Mouse (Mus musculus): Measurements from ENCODE around the gene Gm11213. TPM values are rescaled to one million over a fixed set of nuclear protein-coding genes. Genes with fewer than 3 reads are reported as not detected.

The Gm11213 gene
- polyA plus RNA-seq, 1 experiment from 2014 or later, result not detected

DNA sequence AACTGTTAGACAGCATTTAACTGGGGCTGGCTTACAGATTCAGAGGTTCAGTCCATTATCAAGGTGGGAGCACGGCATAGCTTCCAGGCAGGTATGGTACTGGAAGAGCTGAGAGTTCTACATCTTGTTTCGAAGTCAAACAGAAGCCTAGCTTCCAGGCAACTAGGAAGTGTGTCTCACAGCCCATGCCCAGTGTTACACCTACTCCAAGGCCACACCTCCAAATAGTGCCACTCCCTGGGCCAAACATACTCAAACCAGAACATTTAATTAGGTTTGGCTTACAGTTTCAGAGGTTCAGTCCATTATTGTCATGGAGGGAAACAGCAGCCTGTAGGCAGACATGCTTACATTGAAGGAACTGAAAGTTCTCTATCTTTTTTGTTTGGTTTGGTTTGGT lies 50.0 kb downstream of the Gm11213 start:
- H3K9me3 ChIP-seq (ENCODE audit: control insufficient read depth), result no peaks in the 10 kb centered on the region
- 83% methylated on average over 2 of the region's 2 CpGs for WGBS
- no peak overlapping the region for H3K9ac ChIP-seq (ENCODE audit: low read depth, low read length)
- no peak for ATAC-seq
- no peak overlapping the region for H3K4me3 ChIP-seq (ENCODE audit: low read depth, low read length)
- H3K27ac ChIP-seq (ENCODE audit: low read depth, low read length), result no peak overlapping the region
- no peak for TF ChIP-seq CTCF (IDR thresholded peaks at IDR 0.05; ENCODE audit: low read depth)
- H3K36me3 ChIP-seq (ENCODE audit: control insufficient read depth, insufficient read depth), result peaks cover 26% of the 10 kb centered on the region
- no peaks in the 10 kb centered on the region for H3K27me3 ChIP-seq (replicated peaks; ENCODE audit: control insufficient read depth, insufficient read depth, low read length)
- no peak overlapping the region for H3K4me2 ChIP-seq (replicated peaks; ENCODE audit: low read depth)
- H3K4me1 ChIP-seq (replicated peaks; ENCODE audit: control insufficient read depth, insufficient read depth, low read length), result peaks cover 4% of the 10 kb centered on the region; the same call in 1 of the 2 replicates

- no peak for TF ChIP-seq CTCF (IDR thresholded peaks at IDR 0.05; ENCODE audit: low read depth)
- no peak overlapping the region for H3K9ac ChIP-seq (ENCODE audit: low read depth, low read length)
- H3K4me3 ChIP-seq (ENCODE audit: low read depth, low read length), result no peak overlapping the region
- WGBS, result 32% methylated on average over 3 of the region's 3 CpGs
- no peak for ATAC-seq
- H3K36me3 ChIP-seq (ENCODE audit: control insufficient read depth, insufficient read depth), result peaks cover 28% of the 10 kb centered on the region
- H3K27me3 ChIP-seq (replicated peaks; ENCODE audit: control insufficient read depth, insufficient read depth, low read length), result no peaks in the 10 kb centered on the region
- no peak overlapping the region for H3K27ac ChIP-seq (ENCODE audit: low read depth, low read length)
- peaks cover 4% of the 10 kb centered on the region; the same call in 1 of the 2 replicates for H3K4me1 ChIP-seq (replicated peaks; ENCODE audit: control insufficient read depth, insufficient read depth, low read length)
- H3K4me2 ChIP-seq (replicated peaks; ENCODE audit: low read depth), result no peak overlapping the region
- H3K9me3 ChIP-seq (ENCODE audit: control insufficient read depth), result no peaks in the 10 kb centered on the region
Observed at GRCm38 (mm10) chr4:63554616-63555015, 50.4 kb downstream of the Gm11213 start.

- TF ChIP-seq CTCF (IDR thresholded peaks at IDR 0.05; ENCODE audit: low read depth), result no peak
- Histone ChIP-seq H3K9me3 (ENCODE audit: control insufficient read depth) (no peaks in the 10 kb centered on the region), H3K27me3 (replicated peaks; ENCODE audit: control insufficient read depth, insufficient read depth, low read length) (no peaks in the 10 kb centered on the region), H3K36me3 (ENCODE audit: control insufficient read depth, insufficient read depth) (peaks cover 34% of the 10 kb centered on the region), H3K4me2 (replicated peaks; ENCODE audit: low read depth) (no peak overlapping the region), H3K9ac (ENCODE audit: low read depth, low read length) (no peak overlapping the region), H3K4me1 (replicated peaks; ENCODE audit: control insufficient read depth, insufficient read depth, low read length) (peaks cover 4% of the 10 kb centered on the region; the same call in 1 of the 2 replicates), H3K4me3 (ENCODE audit: low read depth, low read length) (no peak overlapping the region), H3K27ac (ENCODE audit: low read depth, low read length) (no peak overlapping the region)
- 62% methylated on average over 4 of the region's 4 CpGs for WGBS
- no peak for ATAC-seq
Observed at GRCm38 (mm10) chr4:63553789-63554576, 51.1 kb downstream of the Gm11213 start.

DNA sequence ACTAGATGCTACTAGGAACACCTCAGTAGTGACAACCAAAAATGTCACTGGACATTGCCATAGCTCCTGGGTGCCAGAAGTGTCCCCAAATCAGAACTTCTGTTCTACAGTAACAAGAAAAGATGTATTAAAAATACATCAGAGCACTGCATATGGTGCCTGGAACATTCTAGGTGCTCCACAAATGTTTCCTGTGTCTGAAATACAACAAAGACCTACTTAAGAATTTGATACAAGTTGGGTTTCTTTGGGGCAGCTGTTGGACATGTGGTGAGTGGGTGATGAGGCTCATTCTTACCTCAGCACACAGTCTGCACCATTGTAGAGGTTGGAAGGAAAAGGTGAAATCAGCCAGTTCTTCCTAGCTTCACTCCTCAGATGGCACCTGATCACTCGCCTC lies 52.2 kb downstream of the Gm11213 start:
- Histone ChIP-seq H3K9me3 (ENCODE audit: control insufficient read depth) (no peaks in the 10 kb centered on the region), H3K36me3 (ENCODE audit: control insufficient read depth, insufficient read depth) (peaks cover 45% of the 10 kb centered on the region), H3K4me3 (ENCODE audit: low read depth, low read length) (no peak overlapping the region), H3K4me2 (replicated peaks; ENCODE audit: low read depth) (no peak overlapping the region), H3K9ac (ENCODE audit: low read depth, low read length) (no peak overlapping the region), H3K27me3 (replicated peaks; ENCODE audit: control insufficient read depth, insufficient read depth, low read length) (no peaks in the 10 kb centered on the region), H3K4me1 (replicated peaks; ENCODE audit: control insufficient read depth, insufficient read depth, low read length) (peaks cover 8% of the 10 kb centered on the region; the same call in 1 of the 2 replicates), H3K27ac (ENCODE audit: low read depth, low read length) (no peak overlapping the region)
- ATAC-seq, result no peak
- no peak for TF ChIP-seq CTCF (IDR thresholded peaks at IDR 0.05; ENCODE audit: low read depth)
- 91% methylated on average over 1 of the region's 1 CpGs for WGBS

DNA sequence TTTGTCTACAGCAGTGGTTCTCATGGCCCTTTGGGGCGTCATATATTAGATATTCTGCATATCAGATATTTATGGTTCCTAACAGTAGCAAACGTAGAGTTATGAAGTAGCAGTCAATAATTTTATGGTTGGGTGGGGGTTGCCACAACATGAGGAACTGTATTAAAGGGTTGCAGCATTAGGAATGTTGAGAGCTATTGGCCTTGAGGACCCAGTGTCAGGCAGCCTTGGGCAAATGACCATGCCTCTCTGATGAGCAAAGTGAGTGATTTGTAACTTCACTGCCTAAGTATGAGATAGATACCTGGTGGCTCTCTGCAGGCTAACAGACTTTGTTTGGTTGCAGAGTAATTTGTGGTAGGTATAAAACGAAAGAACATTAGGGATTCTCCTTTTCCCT lies 54.2 kb downstream of the Gm11213 start:
- H3K27me3 ChIP-seq (replicated peaks; ENCODE audit: control insufficient read depth, insufficient read depth, low read length), result no peaks in the 10 kb centered on the region
- TF ChIP-seq CTCF (IDR thresholded peaks at IDR 0.05; ENCODE audit: low read depth), result no peak
- H3K4me1 ChIP-seq (replicated peaks; ENCODE audit: control insufficient read depth, insufficient read depth, low read length), result peaks cover 9% of the 10 kb centered on the region; the same call in 1 of the 2 replicates
- no peaks in the 10 kb centered on the region for H3K9me3 ChIP-seq (ENCODE audit: control insufficient read depth)
- no peak overlapping the region for H3K4me2 ChIP-seq (replicated peaks; ENCODE audit: low read depth)
- peaks cover 46% of the 10 kb centered on the region for H3K36me3 ChIP-seq (ENCODE audit: control insufficient read depth, insufficient read depth)
- no peak overlapping the region for H3K9ac ChIP-seq (ENCODE audit: low read depth, low read length)
- H3K27ac ChIP-seq (ENCODE audit: low read depth, low read length), result no peak overlapping the region
- no peak overlapping the region for H3K4me3 ChIP-seq (ENCODE audit: low read depth, low read length)
- WGBS, result 91% methylated on average over 3 of the region's 3 CpGs
- ATAC-seq, result no peak

DNA sequence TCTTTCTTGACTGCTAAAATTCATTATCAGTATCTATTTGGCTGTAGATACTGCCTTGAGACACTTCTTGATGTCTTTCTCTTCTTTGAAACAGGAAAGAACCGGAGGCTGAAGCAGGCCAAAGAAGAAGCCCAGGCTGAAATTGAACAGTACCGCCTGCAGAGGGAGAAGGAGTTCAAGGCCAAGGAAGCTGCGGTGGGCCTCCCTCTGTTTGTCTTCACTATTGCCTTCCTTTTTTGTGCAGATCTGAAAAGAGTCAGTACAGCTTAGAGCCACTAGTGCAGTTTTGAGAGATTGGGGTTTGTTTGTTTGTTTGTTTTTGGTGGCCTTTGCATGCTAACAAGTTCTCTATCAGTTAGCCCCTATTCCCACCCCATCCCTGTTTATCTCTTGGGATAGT lies 56.6 kb downstream of the Gm11213 start:
- no peak overlapping the region for H3K9ac ChIP-seq (ENCODE audit: low read depth, low read length)
- H3K4me3 ChIP-seq (ENCODE audit: low read depth, low read length), result no peak overlapping the region
- ATAC-seq, result no peak
- TF ChIP-seq CTCF (IDR thresholded peaks at IDR 0.05; ENCODE audit: low read depth), result no peak
- H3K4me1 ChIP-seq (replicated peaks; ENCODE audit: control insufficient read depth, insufficient read depth, low read length), result peaks cover 13% of the 10 kb centered on the region; the same call in 1 of the 2 replicates
- WGBS, result 67% methylated on average over 3 of the region's 3 CpGs
- peaks cover 46% of the 10 kb centered on the region for H3K36me3 ChIP-seq (ENCODE audit: control insufficient read depth, insufficient read depth)
- no peaks in the 10 kb centered on the region for H3K9me3 ChIP-seq (ENCODE audit: control insufficient read depth)
- no peaks in the 10 kb centered on the region for H3K27me3 ChIP-seq (replicated peaks; ENCODE audit: control insufficient read depth, insufficient read depth, low read length)
- no peak overlapping the region for H3K27ac ChIP-seq (ENCODE audit: low read depth, low read length)
- no peak overlapping the region for H3K4me2 ChIP-seq (replicated peaks; ENCODE audit: low read depth)
